Mouse (Mus musculus) kidney, embryonic 14.5 days (tissue): Measurements from ENCODE around the gene Rasa4. TPM values are rescaled to one million over a fixed set of nuclear protein-coding genes. Genes with fewer than 3 reads are reported as not detected.

ENCODE experiments used
- ATAC-seq: fragments of 200-750 bp; cut with Nextera tagmentation; 2 replicates; pipeline ENCODE4 v1.8.0; 2017; ENCODE audit warnings: moderate number of reproducible peaks, mild to moderate bottlenecking, moderate TSS enrichment, moderate library complexity; ENCODE audit not compliant: low FRiP score, low TSS enrichment
- H3K27ac ChIP-seq: fragments of 300-500 bp; sonication (generic); 2 replicates; pipeline ENCODE4 v1.5.1; 2014; ENCODE audit warnings: low read depth, mild to moderate bottlenecking, low read length, moderate library complexity, mixed read lengths
- H3K27me3 ChIP-seq: fragments of 300-500 bp; sonication (generic); 2 replicates; pipeline ENCODE4 v1.6.1; 2014; ENCODE audit warnings: mild to moderate bottlenecking, low read length; ENCODE audit not compliant: control insufficient read depth, insufficient read depth
- H3K36me3 ChIP-seq: fragments of 300-500 bp; sonication (generic); 2 replicates; pipeline ENCODE4 v1.6.1; 2014; ENCODE audit warnings: low read length, mixed read lengths; ENCODE audit not compliant: control insufficient read depth, insufficient read depth
- H3K4me1 ChIP-seq: fragments of 300-500 bp; sonication (generic); 2 replicates; pipeline ENCODE4 v1.6.1; 2014; ENCODE audit warnings: low read length, mixed read lengths; ENCODE audit not compliant: control insufficient read depth, insufficient read depth
- H3K4me2 ChIP-seq: fragments of 300-500 bp; sonication (generic); replicated peaks from 2 replicates; pipeline ENCODE4 v1.6.1; 2014; ENCODE audit warnings: low read depth, mild to moderate bottlenecking, low read length
- H3K4me3 ChIP-seq: fragments of 300-500 bp; sonication (generic); 2 replicates; pipeline ENCODE4 v1.5.1; 2014; ENCODE audit warnings: mild to moderate bottlenecking, low read length
- H3K9ac ChIP-seq: fragments of 300-500 bp; sonication (generic); 2 replicates; pipeline ENCODE4 v1.6.1; 2014; ENCODE audit warnings: low read depth, mild to moderate bottlenecking, low read length, moderate library complexity
- H3K9me3 ChIP-seq: fragments of 300-500 bp; sonication (generic); 2 replicates; pipeline ENCODE4 v1.6.1; 2016; ENCODE audit warnings: low read length; ENCODE audit not compliant: control insufficient read depth
- WGBS: fragments of 180-500 bp; shearing (Covaris S2); extraction: QIAGEN DNeasy Blood & Tissue Kit; methylation state at CpG from one replicate; pipeline ENCODE4 v1.1.7; 2014; 5-methylcytosine and 5-hydroxymethylcytosine counted together
- polyA plus RNA-seq: library from polyadenylated mRNA; unstranded; fragments of >200 nt; fragmentation: Nextera tagmentation; extraction: Ambion mirVana; gene quantifications from 2 replicates; pipeline ENCODE4 v1.2.1, GENCODE M21; 2014

The Rasa4 gene
- polyA plus RNA-seq, 1 experiment from 2014 or later = 17.5 TPM

- 3% methylated on average over 42 of the region's 42 CpGs for WGBS
- peaks cover 14% of the 10 kb centered on the region for H3K4me1 ChIP-seq
- no peaks in the 10 kb centered on the region for H3K27me3 ChIP-seq
- H3K36me3 ChIP-seq = peaks cover 20% of the 10 kb centered on the region
- peak within 1 kb of the TSS; percentile 85 for H3K4me2 ChIP-seq
- H3K27ac ChIP-seq = peak within 1 kb of the TSS; percentile 4; the same call in 1 of the 2 replicates
- peak within 1 kb of the TSS; percentile 63 for H3K4me3 ChIP-seq
- H3K9ac ChIP-seq = peak within 1 kb of the TSS; percentile 61
- peak; percentile 95 for ATAC-seq
- H3K9me3 ChIP-seq = no peaks in the 10 kb centered on the region
Observed at GRCm38 (mm10) chr5:136115891-136116783, 32.4 kb downstream of the Rasa4 start, which contains the start of gene Polr2j. Gene Polr2j, plus strand, starts transcription at chr5:136116631.

- H3K4me2 ChIP-seq = peak overlapping the region; percentile 85
- H3K36me3 ChIP-seq = peaks cover 27% of the 10 kb centered on the region
- H3K9me3 ChIP-seq = no peaks in the 10 kb centered on the region
- H3K4me1 ChIP-seq = peaks cover 14% of the 10 kb centered on the region
- H3K9ac ChIP-seq = peak overlapping the region; percentile 61
- H3K4me3 ChIP-seq = peak overlapping the region; percentile 63
- under 1% methylated on average over 22 of the region's 22 CpGs for WGBS
- peak; percentile 33 for ATAC-seq
- no peaks in the 10 kb centered on the region for H3K27me3 ChIP-seq
- peak overlapping the region; percentile 4; the same call in 1 of the 2 replicates for H3K27ac ChIP-seq
Observed at GRCm38 (mm10) chr5:136116784-136117112, 33.0 kb downstream of the Rasa4 start.

- Histone ChIP-seq H3K27ac (no peak overlapping the region), H3K4me1 (peaks cover 8% of the 10 kb centered on the region), H3K4me2 (no peak overlapping the region), H3K36me3 (peaks cover 65% of the 10 kb centered on the region), H3K4me3 (no peak overlapping the region), H3K9me3 (no peaks in the 10 kb centered on the region), H3K9ac (no peak overlapping the region), H3K27me3 (no peaks in the 10 kb centered on the region)
- ATAC-seq = no peak
- 88% methylated on average over 10 of the region's 10 CpGs for WGBS
Observed at GRCm38 (mm10) chr5:136122165-136122564, 38.4 kb downstream of the Rasa4 start.

- Histone ChIP-seq H3K4me1 (peaks cover 3% of the 10 kb centered on the region; the same call in 1 of the 2 replicates), H3K9me3 (no peaks in the 10 kb centered on the region), H3K9ac (peak within 1 kb of the TSS; percentile 79), H3K4me3 (peak within 1 kb of the TSS; percentile 87), H3K27ac (peak within 1 kb of the TSS; percentile 43; the same call in 1 of the 2 replicates), H3K4me2 (peak within 1 kb of the TSS; percentile 74), H3K36me3 (peaks cover 52% of the 10 kb centered on the region), H3K27me3 (no peaks in the 10 kb centered on the region)
- WGBS = under 1% methylated on average over 59 of the region's 60 CpGs
- ATAC-seq = peak; percentile 90
Observed at GRCm38 (mm10) chr5:136135571-136136291, 52.0 kb downstream of the Rasa4 start, which contains the start of the genes Lrwd1 and Alkbh4. Gene Lrwd1, minus strand, starts transcription at chr5:136136074. Gene Alkbh4, plus strand, starts transcription at chr5:136136146.

GRCm38 (mm10) chr5:136136292-136136990, 52.7 kb downstream of the Rasa4 start:
- 5% methylated on average over 20 of the region's 20 CpGs for WGBS
- peaks cover 3% of the 10 kb centered on the region; the same call in 1 of the 2 replicates for H3K4me1 ChIP-seq
- H3K4me2 ChIP-seq = peak overlapping the region; percentile 74
- H3K36me3 ChIP-seq = peaks cover 55% of the 10 kb centered on the region
- no peaks in the 10 kb centered on the region for H3K27me3 ChIP-seq
- no peaks in the 10 kb centered on the region for H3K9me3 ChIP-seq
- H3K9ac ChIP-seq = peak overlapping the region; percentile 79
- peak; percentile 9; the same call in 1 of the 2 replicates for ATAC-seq
- peak overlapping the region; percentile 43; the same call in 1 of the 2 replicates for H3K27ac ChIP-seq
- peak overlapping the region; percentile 87 for H3K4me3 ChIP-seq

GRCm38 (mm10) chr5:136137658-136138274, 54.0 kb downstream of the Rasa4 start:
- peaks cover 3% of the 10 kb centered on the region; the same call in 1 of the 2 replicates for H3K4me1 ChIP-seq
- 83% methylated on average over 13 of the region's 13 CpGs for WGBS
- no peaks in the 10 kb centered on the region for H3K9me3 ChIP-seq
- no peaks in the 10 kb centered on the region for H3K27me3 ChIP-seq
- H3K4me2 ChIP-seq = no peak overlapping the region
- no peak overlapping the region for H3K4me3 ChIP-seq
- no peak overlapping the region for H3K9ac ChIP-seq
- ATAC-seq = no peak
- peaks cover 47% of the 10 kb centered on the region for H3K36me3 ChIP-seq
- no peak overlapping the region for H3K27ac ChIP-seq

GRCm38 (mm10) chr5:136139393-136139792, 55.7 kb downstream of the Rasa4 start:
- Histone ChIP-seq H3K27ac (no peak overlapping the region), H3K9ac (no peak overlapping the region), H3K27me3 (no peaks in the 10 kb centered on the region), H3K4me3 (no peak overlapping the region), H3K4me1 (peaks cover 3% of the 10 kb centered on the region; the same call in 1 of the 2 replicates), H3K4me2 (no peak overlapping the region), H3K9me3 (0 out of 2 replicates have a peak, but pooled peaks cover 4% of the 10 kb centered on the region), H3K36me3 (peaks cover 36% of the 10 kb centered on the region)
- 95% methylated on average over 13 of the region's 13 CpGs for WGBS
- no peak for ATAC-seq

- H3K4me3 ChIP-seq = no peak overlapping the region
- peaks cover 36% of the 10 kb centered on the region for H3K36me3 ChIP-seq
- WGBS = 96% methylated on average over 10 of the region's 10 CpGs
- no peak overlapping the region for H3K9ac ChIP-seq
- H3K4me2 ChIP-seq = no peak overlapping the region
- no peaks in the 10 kb centered on the region; the same call in 1 of the 2 replicates for H3K4me1 ChIP-seq
- no peaks in the 10 kb centered on the region for H3K27me3 ChIP-seq
- no peak overlapping the region for H3K27ac ChIP-seq
- 0 out of 2 replicates have a peak, but pooled peaks cover 4% of the 10 kb centered on the region for H3K9me3 ChIP-seq
- no peak for ATAC-seq
Observed at GRCm38 (mm10) chr5:136140057-136140482, 56.4 kb downstream of the Rasa4 start.
